Mouse (Mus musculus): ENCODE data around the gene Txnrd2.

GRCm38 (mm10) chr16:18447243-18447642, 21.1 kb downstream of the Txnrd2 start:
- TF ChIP-seq CTCF (IDR thresholded peaks at IDR 0.05) = no peak
- TF ChIP-seq EP300 (IDR thresholded peaks at IDR 0.05) = no peak

All from lung, postnatal 0 days (tissue).